Mouse (Mus musculus) lung, embryonic 15.5 days (tissue): ENCODE data around the gene Bach2. TPM values are rescaled to one million over a fixed set of nuclear protein-coding genes. Genes with fewer than 3 reads are reported as not detected.
A peak's percentile ranks its signal among the peaks of the same experiment; 100 is the strongest.

Experiments
- ATAC-seq: fragments of 200-750 bp; cut with Nextera tagmentation; 2 replicates; pipeline ENCODE4 v1.8.0; 2017; ENCODE audit warnings: moderate number of reproducible peaks, borderline replicate concordance; ENCODE audit not compliant: low FRiP score, low TSS enrichment; ENCODE audit errors: extremely low read depth
- H3K27ac ChIP-seq: fragments of 300-500 bp; sonication (generic); 2 replicates; pipeline ENCODE4 v1.5.1; 2015; ENCODE audit warnings: moderate library complexity, mild to moderate bottlenecking, inconsistent platforms
- H3K27me3 ChIP-seq: fragments of 300-500 bp; sonication (generic); 2 replicates; pipeline ENCODE4 v1.6.1; 2015; ENCODE audit warnings: inconsistent platforms
- H3K36me3 ChIP-seq: fragments of 300-500 bp; sonication (generic); 2 replicates; pipeline ENCODE4 v1.6.1; 2015; ENCODE audit warnings: inconsistent platforms
- H3K4me1 ChIP-seq: fragments of 300-500 bp; sonication (generic); 2 replicates; pipeline ENCODE4 v1.6.1; 2015; ENCODE audit warnings: inconsistent platforms
- H3K4me2 ChIP-seq: fragments of 300-500 bp; sonication (generic); 2 replicates; pipeline ENCODE4 v1.6.1; 2015; ENCODE audit warnings: inconsistent platforms, mild to moderate bottlenecking, moderate library complexity
- H3K4me3 ChIP-seq: fragments of 300-500 bp; sonication (generic); 2 replicates; pipeline ENCODE4 v1.5.1; 2015; ENCODE audit warnings: mild to moderate bottlenecking, inconsistent platforms
- H3K9ac ChIP-seq: fragments of 300-500 bp; sonication (generic); 2 replicates; pipeline ENCODE4 v1.6.1; 2015; ENCODE audit warnings: inconsistent platforms
- H3K9me3 ChIP-seq: fragments of 300-500 bp; sonication (generic); 2 replicates; pipeline ENCODE4 v1.6.1; 2016; ENCODE audit warnings: inconsistent platforms
- WGBS: fragments of 180-500 bp; shearing (Covaris S2); methylation state at CpG from one replicate; pipeline ENCODE4 v1.1.7; 2015; 5-methylcytosine and 5-hydroxymethylcytosine counted together
- polyA plus RNA-seq: library from polyadenylated mRNA; unstranded; fragments of >200 nt; fragmentation: Nextera tagmentation; extraction: Ambion mirVana; gene quantifications from 2 replicates; pipeline ENCODE4 v1.2.1, GENCODE M21; 2015

The Bach2 gene
- polyA plus RNA-seq, 1 experiment from 2014 or later, result 10.5 TPM

- no peaks in the 10 kb centered on the region for H3K9me3 ChIP-seq
- H3K4me3 ChIP-seq, result no peak overlapping the region
- H3K9ac ChIP-seq, result no peak overlapping the region
- no peak overlapping the region for H3K27ac ChIP-seq
- no peaks in the 10 kb centered on the region for H3K36me3 ChIP-seq
- H3K4me1 ChIP-seq, result peaks cover 8% of the 10 kb centered on the region
- no peak overlapping the region for H3K4me2 ChIP-seq
- no peaks in the 10 kb centered on the region for H3K27me3 ChIP-seq
- WGBS, result 89% methylated on average over 6 of the region's 7 CpGs
- ATAC-seq, result peak; percentile 49; the same call in 1 of the 2 replicates
These were observed 254.2 kb downstream of the Bach2 start for GRCm38 (mm10) chr4:32492834-32493233.

GRCm38 (mm10) chr4:32501780-32502179 is 263.2 kb downstream of the Bach2 start:
- no peak overlapping the region for H3K4me3 ChIP-seq
- no peak overlapping the region for H3K27ac ChIP-seq
- no peaks in the 10 kb centered on the region for H3K9me3 ChIP-seq
- H3K36me3 ChIP-seq, result 0 out of 2 replicates have a peak, but pooled peaks cover 3% of the 10 kb centered on the region
- ATAC-seq, result no peak
- H3K9ac ChIP-seq, result no peak overlapping the region
- H3K27me3 ChIP-seq, result no peaks in the 10 kb centered on the region
- 0 out of 2 replicates have a peak, but pooled peaks cover 5% of the 10 kb centered on the region for H3K4me1 ChIP-seq
- no peak overlapping the region for H3K4me2 ChIP-seq
- 91% methylated on average over 8 of the region's 8 CpGs for WGBS

- H3K36me3 ChIP-seq, result 0 out of 2 replicates have a peak, but pooled peaks cover 3% of the 10 kb centered on the region
- no peak overlapping the region for H3K4me3 ChIP-seq
- no peak for ATAC-seq
- H3K9ac ChIP-seq, result no peak overlapping the region
- H3K4me1 ChIP-seq, result 0 out of 2 replicates have a peak, but pooled peaks cover 5% of the 10 kb centered on the region
- no peak overlapping the region for H3K4me2 ChIP-seq
- H3K9me3 ChIP-seq, result no peaks in the 10 kb centered on the region
- WGBS, result 69% methylated on average over 4 of the region's 4 CpGs
- no peaks in the 10 kb centered on the region for H3K27me3 ChIP-seq
- H3K27ac ChIP-seq, result no peak overlapping the region
These were observed 263.6 kb downstream of the Bach2 start for GRCm38 (mm10) chr4:32502181-32502580.

GRCm38 (mm10) chr4:32504236-32504635 is 265.6 kb downstream of the Bach2 start:
- H3K9me3 ChIP-seq, result no peaks in the 10 kb centered on the region
- 78% methylated on average over 11 of the region's 11 CpGs for WGBS
- 0 out of 2 replicates have a peak, but pooled peaks cover 3% of the 10 kb centered on the region for H3K36me3 ChIP-seq
- ATAC-seq, result no peak
- no peak overlapping the region for H3K9ac ChIP-seq
- H3K4me2 ChIP-seq, result no peak overlapping the region
- no peaks in the 10 kb centered on the region for H3K27me3 ChIP-seq
- H3K4me1 ChIP-seq, result peaks cover 19% of the 10 kb centered on the region
- H3K27ac ChIP-seq, result no peak overlapping the region
- no peak overlapping the region for H3K4me3 ChIP-seq

GRCm38 (mm10) chr4:32506306-32506808 is 267.8 kb downstream of the Bach2 start:
- no peaks in the 10 kb centered on the region for H3K27me3 ChIP-seq
- no peak for ATAC-seq
- no peak overlapping the region for H3K27ac ChIP-seq
- 0 out of 2 replicates have a peak, but pooled peaks cover 3% of the 10 kb centered on the region for H3K36me3 ChIP-seq
- H3K4me1 ChIP-seq, result peaks cover 25% of the 10 kb centered on the region
- no peak overlapping the region for H3K4me2 ChIP-seq
- H3K4me3 ChIP-seq, result no peak overlapping the region
- no peak overlapping the region for H3K9ac ChIP-seq
- H3K9me3 ChIP-seq, result no peaks in the 10 kb centered on the region
- 78% methylated on average over 7 of the region's 7 CpGs for WGBS

- Histone ChIP-seq H3K4me1 (peaks cover 28% of the 10 kb centered on the region), H3K36me3 (0 out of 2 replicates have a peak, but pooled peaks cover 3% of the 10 kb centered on the region), H3K9ac (no peak overlapping the region), H3K9me3 (no peaks in the 10 kb centered on the region), H3K4me2 (no peak overlapping the region), H3K27me3 (no peaks in the 10 kb centered on the region), H3K27ac (no peak overlapping the region), H3K4me3 (no peak overlapping the region)
- 79% methylated on average over 6 of the region's 6 CpGs for WGBS
- no peak for ATAC-seq
These were observed 268.4 kb downstream of the Bach2 start for GRCm38 (mm10) chr4:32507041-32507440.

- 26% methylated on average over 2 of the region's 2 CpGs for WGBS
- Histone ChIP-seq H3K4me3 (no peak overlapping the region), H3K4me1 (peaks cover 28% of the 10 kb centered on the region), H3K4me2 (no peak overlapping the region), H3K27me3 (no peaks in the 10 kb centered on the region), H3K27ac (peak overlapping the region; percentile 53), H3K9me3 (no peaks in the 10 kb centered on the region), H3K36me3 (no peaks in the 10 kb centered on the region), H3K9ac (no peak overlapping the region)
- ATAC-seq, result no peak
These were observed 270.0 kb downstream of the Bach2 start for GRCm38 (mm10) chr4:32508572-32508971.

GRCm38 (mm10) chr4:32508996-32509395 is 270.4 kb downstream of the Bach2 start:
- Histone ChIP-seq H3K27ac (peak overlapping the region; percentile 53), H3K36me3 (no peaks in the 10 kb centered on the region), H3K4me3 (no peak overlapping the region), H3K4me2 (no peak overlapping the region), H3K9me3 (no peaks in the 10 kb centered on the region), H3K4me1 (peaks cover 28% of the 10 kb centered on the region), H3K9ac (no peak overlapping the region), H3K27me3 (no peaks in the 10 kb centered on the region)
- 52% methylated on average over 8 of the region's 8 CpGs for WGBS
- no peak for ATAC-seq

GRCm38 (mm10) chr4:32509832-32510612 is 271.4 kb downstream of the Bach2 start:
- no peak for ATAC-seq
- no peak overlapping the region for H3K4me2 ChIP-seq
- peaks cover 28% of the 10 kb centered on the region for H3K4me1 ChIP-seq
- no peak overlapping the region for H3K27ac ChIP-seq
- no peaks in the 10 kb centered on the region for H3K9me3 ChIP-seq
- no peaks in the 10 kb centered on the region for H3K27me3 ChIP-seq
- H3K4me3 ChIP-seq, result no peak overlapping the region
- H3K9ac ChIP-seq, result no peak overlapping the region
- H3K36me3 ChIP-seq, result no peaks in the 10 kb centered on the region
- 54% methylated on average over 9 of the region's 9 CpGs for WGBS

GRCm38 (mm10) chr4:32510940-32511339 is 272.3 kb downstream of the Bach2 start:
- H3K9ac ChIP-seq, result no peak overlapping the region
- no peaks in the 10 kb centered on the region for H3K9me3 ChIP-seq
- no peak overlapping the region for H3K4me2 ChIP-seq
- H3K4me1 ChIP-seq, result peaks cover 30% of the 10 kb centered on the region
- H3K36me3 ChIP-seq, result no peaks in the 10 kb centered on the region
- H3K27me3 ChIP-seq, result no peaks in the 10 kb centered on the region
- no peak for ATAC-seq
- H3K27ac ChIP-seq, result 0 out of 2 replicates have a peak overlapping the region, but pooled peaks have one; percentile 20
- no peak overlapping the region for H3K4me3 ChIP-seq
- 66% methylated on average over 7 of the region's 7 CpGs for WGBS

- Histone ChIP-seq H3K27ac (no peak overlapping the region), H3K9me3 (no peaks in the 10 kb centered on the region), H3K27me3 (no peaks in the 10 kb centered on the region), H3K4me2 (no peak overlapping the region), H3K9ac (no peak overlapping the region), H3K4me3 (no peak overlapping the region), H3K4me1 (peaks cover 43% of the 10 kb centered on the region), H3K36me3 (no peaks in the 10 kb centered on the region)
- WGBS, result 81% methylated on average over 8 of the region's 8 CpGs
- ATAC-seq, result no peak
These were observed 277.5 kb downstream of the Bach2 start for GRCm38 (mm10) chr4:32516126-32516525.

GRCm38 (mm10) chr4:32518842-32519578 is 280.4 kb downstream of the Bach2 start:
- H3K4me3 ChIP-seq, result no peak overlapping the region
- peak overlapping the region; percentile 72 for H3K27ac ChIP-seq
- peak; percentile 69; the same call in 1 of the 2 replicates for ATAC-seq
- H3K4me2 ChIP-seq, result no peak overlapping the region
- no peaks in the 10 kb centered on the region for H3K36me3 ChIP-seq
- no peaks in the 10 kb centered on the region for H3K27me3 ChIP-seq
- no peak overlapping the region for H3K9ac ChIP-seq
- 29% methylated on average over 6 of the region's 6 CpGs for WGBS
- peaks cover 67% of the 10 kb centered on the region for H3K4me1 ChIP-seq
- H3K9me3 ChIP-seq, result no peaks in the 10 kb centered on the region
